Mouse (Mus musculus) olfactory bulb, adult 2 months (tissue): ENCODE data around the gene Ifi205. TPM values are rescaled to one million over a fixed set of nuclear protein-coding genes. Genes with fewer than 3 reads are reported as not detected.

Source experiments
- H3K27ac ChIP-seq: fragments of 200-500 bp; 2 replicates; pipeline ENCODE4 v1.5.1; 2012; ENCODE audit warnings: low read depth, low read length; ENCODE audit not compliant: insufficient read depth
- H3K4me1 ChIP-seq: fragments of 200-500 bp; 2 replicates; pipeline ENCODE4 v1.6.1; 2012; ENCODE audit warnings: low read length; ENCODE audit not compliant: control insufficient read depth, insufficient read depth
- H3K4me3 ChIP-seq: fragments of 200-500 bp; 2 replicates; pipeline ENCODE4 v1.5.1; 2012; ENCODE audit warnings: mild to moderate bottlenecking, low read depth, low read length, moderate library complexity; ENCODE audit not compliant: insufficient read depth
- CTCF ChIP-seq: fragments of 200-500 bp; IDR thresholded peaks from 2 replicates; pipeline ENCODE4 v1.5.1; 2012; ENCODE audit warnings: low read depth, mild to moderate bottlenecking, low read length, moderate library complexity; ENCODE audit not compliant: insufficient read depth
- POLR2A ChIP-seq: fragments of 200-500 bp; IDR thresholded peaks from 2 replicates; pipeline ENCODE4 v1.6.1; 2012; ENCODE audit warnings: mild to moderate bottlenecking, low read depth, low read length, moderate library complexity; ENCODE audit not compliant: insufficient read depth
- polyA plus RNA-seq: library from polyadenylated mRNA; stranded (reverse); fragments of >200 nt; gene quantifications from 2 replicates; pipeline ENCODE4 v1.2.4, GENCODE M21; 2012; ENCODE audit warnings: low replicate concordance; ENCODE audit not compliant: missing spikeins, insufficient read depth, insufficient read length

Gene Ifi205
- polyA plus RNA-seq, 1 experiment, result 191 TPM

- no peaks in the 10 kb centered on the region for H3K4me1 ChIP-seq
- no peak overlapping the region for H3K27ac ChIP-seq
- no peak for TF ChIP-seq CTCF
- no peak for TF ChIP-seq POLR2A
- no peak overlapping the region for H3K4me3 ChIP-seq
These were observed 54.0 kb downstream of the Ifi205 start for GRCm38 (mm10) chr1:173977622-173978021.

- Histone ChIP-seq H3K4me1 (no peaks in the 10 kb centered on the region), H3K27ac (no peak overlapping the region), H3K4me3 (no peak overlapping the region)
- no peak for TF ChIP-seq CTCF
These were observed 58.5 kb downstream of the Ifi205 start for GRCm38 (mm10) chr1:173973111-173973510.

Other genes with a start within 250 kb of the Ifi205 start
- not detected in 2 replicates for gene Ifi211, start 118.8 kb downstream of the Ifi205 start, polyA plus RNA-seq
- gene Mndal, start 89.3 kb downstream of the Ifi205 start, polyA plus RNA-seq, result not detected in 2 replicates
- not detected in 2 replicates for gene Ifi203, start 89.1 kb downstream of the Ifi205 start, polyA plus RNA-seq
- not detected in 2 replicates for gene Ifi202b, start 49.1 kb downstream of the Ifi205 start, polyA plus RNA-seq
- gene Olfr433, start 8.9 kb upstream of the Ifi205 start, polyA plus RNA-seq, result not detected in 2 replicates
- gene Olfr432, start 17.4 kb upstream of the Ifi205 start, polyA plus RNA-seq, result not detected in 2 replicates
- gene Olfr430, start 34.8 kb upstream of the Ifi205 start, polyA plus RNA-seq, result not detected in 2 replicates
- gene Olfr429, start 52.5 kb upstream of the Ifi205 start, polyA plus RNA-seq, result not detected in 2 replicates
- gene Olfr427, start 65.1 kb upstream of the Ifi205 start, polyA plus RNA-seq, result not detected in 2 replicates
- gene Olfr231, start 89.4 kb upstream of the Ifi205 start, polyA plus RNA-seq, result not detected in 2 replicates
- gene Olfr424, start 99.7 kb upstream of the Ifi205 start, polyA plus RNA-seq, result not detected in 2 replicates
- gene Olfr420, start 123.8 kb upstream of the Ifi205 start, polyA plus RNA-seq, result not detected in 2 replicates
- not detected in 2 replicates for gene Spta1, start 141.0 kb upstream of the Ifi205 start, polyA plus RNA-seq
- not detected in 2 replicates for gene Olfr419, start 220.3 kb upstream of the Ifi205 start, polyA plus RNA-seq